Mouse (Mus musculus): Measurements from ENCODE around the gene Psmd6.
A peak's percentile ranks its signal among the peaks of the same experiment; 100 is the strongest.

Gene Psmd6

DNA sequence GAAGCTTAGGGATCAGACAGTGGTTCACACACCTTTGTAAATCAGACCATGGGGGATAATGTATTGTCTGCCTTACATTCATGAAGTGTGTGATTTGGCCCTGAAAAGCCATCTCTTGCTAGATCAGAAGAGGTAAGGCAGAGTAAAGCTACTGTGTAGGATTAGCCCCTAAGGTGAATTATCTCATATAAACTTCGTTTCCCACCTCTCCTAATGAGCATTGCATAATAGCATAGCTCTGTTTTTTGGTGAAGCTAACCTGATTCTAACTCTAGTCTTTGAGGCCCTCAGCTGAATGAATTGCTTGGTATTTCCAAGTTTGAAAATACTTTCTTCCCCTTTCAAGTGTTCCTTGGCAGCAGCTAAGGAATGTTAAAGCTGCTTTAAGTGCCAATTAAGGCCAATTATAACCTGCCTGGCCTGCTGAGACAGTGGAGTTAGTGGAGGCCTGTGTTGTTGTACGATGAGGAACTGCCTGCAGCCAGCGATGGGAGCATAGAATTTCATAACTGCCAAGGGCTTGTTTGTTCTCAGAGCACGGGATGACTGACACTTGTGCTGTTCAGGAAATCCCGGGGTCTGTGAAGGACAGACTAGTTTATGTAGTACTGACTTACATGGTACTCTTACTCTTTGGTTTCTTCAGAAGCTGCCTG lies 56.2 kb downstream of the Psmd6 start:
- no peak for DNase-seq (ENCODE audit: low read depth, low spot score)

DNA sequence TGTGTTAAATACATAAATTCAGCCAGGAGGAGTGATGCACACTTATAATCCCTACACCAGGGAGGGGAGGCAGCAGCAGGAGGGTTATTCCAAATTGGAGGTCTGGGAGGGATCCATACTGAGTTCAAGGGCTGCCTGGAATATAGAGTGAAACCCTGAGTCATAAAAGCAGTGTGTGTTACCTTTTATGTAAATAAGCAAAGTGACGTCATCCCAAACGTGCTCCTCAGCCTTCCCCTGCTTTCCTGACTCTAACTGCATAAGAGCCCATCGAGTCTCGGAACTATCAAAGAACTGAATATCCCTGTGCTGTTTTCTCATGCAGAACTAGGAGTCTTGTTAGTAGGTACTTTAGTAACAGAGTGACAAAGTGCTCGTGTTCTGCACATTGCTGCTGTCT lies 57.4 kb downstream of the Psmd6 start:
- peak; percentile 41 for DNase-seq (ENCODE audit: low read depth, low spot score)

DNA sequence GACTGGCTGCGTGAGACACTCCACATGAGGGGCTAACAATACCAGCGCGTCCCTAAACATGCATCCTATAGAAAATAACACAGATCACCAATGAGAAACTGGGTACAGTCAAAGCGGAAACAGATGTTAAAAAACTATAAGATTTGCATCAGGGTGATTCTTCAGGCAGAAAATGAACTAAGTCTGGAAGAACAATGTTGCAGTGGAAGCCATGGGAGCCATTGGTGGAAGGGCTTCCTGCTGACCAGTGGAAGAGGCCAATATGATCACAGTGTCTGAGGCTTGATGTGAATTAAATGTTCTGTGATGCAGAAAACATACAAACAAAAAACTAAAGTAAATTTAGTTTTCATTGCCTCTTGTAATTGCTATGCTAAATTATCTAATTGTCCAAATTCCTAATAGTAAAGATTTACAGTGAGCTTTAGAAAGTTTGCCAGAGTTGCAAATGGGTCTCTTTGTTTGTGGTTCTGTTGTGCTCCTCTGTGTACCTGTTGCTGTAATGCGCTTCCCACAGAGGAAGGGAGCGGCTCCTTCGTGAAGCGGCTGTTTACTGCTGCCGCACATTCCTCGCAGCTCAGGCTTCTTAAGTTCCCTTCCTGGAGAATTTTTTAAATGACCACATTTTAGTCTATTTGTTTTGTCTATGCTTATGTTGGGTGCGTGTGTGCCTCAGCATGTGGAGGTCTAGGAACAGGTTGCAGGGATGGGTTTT lies 58.1 kb downstream of the Psmd6 start:
- peak; percentile 89 for DNase-seq (ENCODE audit: low read depth, low spot score)

Data from R1 (cell line).